Mouse (Mus musculus) gastrocnemius, adult 2 months (tissue): ENCODE measurements around the gene Alkbh7. TPM values are rescaled to one million over a fixed set of nuclear protein-coding genes. Genes with fewer than 3 reads are reported as not detected.

Source experiments
- DNase-seq: peaks from one replicate; pipeline ENCODE4 v3.0.0; 2022
- H3K27ac ChIP-seq: fragments of 200-600 bp; 2 replicates; pipeline ENCODE4 v1.8.1; 2022; ENCODE audit warnings: mild to moderate bottlenecking
- H3K4me3 ChIP-seq: fragments of 200-600 bp; 2 replicates; pipeline ENCODE4 v1.8.1; 2022; ENCODE audit warnings: mild to moderate bottlenecking, moderate library complexity
- CTCF ChIP-seq: fragments of 200-600 bp; IDR thresholded peaks from 2 replicates; pipeline ENCODE4 v1.8.1; 2022; ENCODE audit warnings: antibody characterized with exemption, mild to moderate bottlenecking, moderate library complexity
- intact Hi-C: fragments of 180-260 bp; cut with DNase I; formaldehyde crosslinking; loops from one replicate; pipeline ENCODE4 v1.15.1; 2025
- total RNA-seq, 2 experiments: library from RNA; stranded (reverse); gene quantifications; 2 replicates each; pipeline ENCODE4 v1.2.3; 2021

The Alkbh7 gene
- total RNA-seq, 2 experiments from 2014 or later = 21.8 to 30.4 TPM

DNA sequence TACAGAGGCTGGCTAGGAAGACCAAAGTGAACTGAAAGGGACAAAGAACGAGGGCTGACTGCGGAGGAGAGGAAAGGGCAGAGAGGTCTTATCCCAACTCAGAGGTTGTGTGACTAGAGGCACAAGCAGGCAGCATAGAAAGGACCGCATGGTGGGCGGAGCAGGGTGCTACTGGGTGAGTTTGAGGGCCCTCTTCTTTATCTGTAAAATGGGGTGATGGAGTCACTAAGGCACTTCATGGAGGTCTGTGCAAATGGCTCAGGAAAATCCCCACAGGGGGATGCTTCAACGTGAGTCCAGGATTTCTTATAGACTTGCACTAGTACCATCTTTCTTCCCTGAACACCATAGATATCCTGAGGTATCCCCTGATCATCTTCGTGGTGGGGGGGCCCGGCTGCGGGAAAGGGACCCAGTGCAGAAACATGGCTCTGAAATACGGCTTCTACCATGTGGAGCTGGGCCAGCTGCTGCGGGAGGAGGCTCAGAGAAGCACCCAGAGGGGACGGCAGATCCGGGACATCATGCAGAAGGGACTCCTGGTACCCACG lies 15.2 kb downstream of the Alkbh7 start:
- Histone ChIP-seq H3K27ac (peak overlapping the region; percentile 95), H3K4me3 (peak overlapping the region; percentile 84)
- intact Hi-C loops = loop anchor here (2.0 kb wide), 1 partner anchor 14 kb away; no protein-coding TSS in a partner anchor
- DNase-seq = no peak
- no peak for TF ChIP-seq CTCF

GRCm38 (mm10) chr17:57019693-57020092 lies 22.6 kb downstream of the Alkbh7 start:
- no peak for DNase-seq
- intact Hi-C loops = no loop called here

GRCm38 (mm10) chr17:57020960-57021359 lies 23.8 kb downstream of the Alkbh7 start:
- no peak for TF ChIP-seq CTCF
- DNase-seq = no peak
- Histone ChIP-seq H3K4me3 (no peak overlapping the region), H3K27ac (no peak overlapping the region)
- intact Hi-C loops = no loop called here

More at GRCm38 (mm10) chr17:57019693-57020092, 22.6 kb downstream of the Alkbh7 start:
- Histone ChIP-seq H3K27ac (no peak overlapping the region), H3K4me3 (no peak overlapping the region)
- no peak for TF ChIP-seq CTCF

- no peak for TF ChIP-seq CTCF
- intact Hi-C loops = loop anchor here (2.0 kb wide), 1 partner anchor 15 kb away; no protein-coding TSS in a partner anchor
- Histone ChIP-seq H3K4me3 (no peak overlapping the region), H3K27ac (no peak overlapping the region)
- DNase-seq = no peak
These were observed 30.3 kb downstream of the Alkbh7 start for GRCm38 (mm10) chr17:57027471-57027870.

DNA sequence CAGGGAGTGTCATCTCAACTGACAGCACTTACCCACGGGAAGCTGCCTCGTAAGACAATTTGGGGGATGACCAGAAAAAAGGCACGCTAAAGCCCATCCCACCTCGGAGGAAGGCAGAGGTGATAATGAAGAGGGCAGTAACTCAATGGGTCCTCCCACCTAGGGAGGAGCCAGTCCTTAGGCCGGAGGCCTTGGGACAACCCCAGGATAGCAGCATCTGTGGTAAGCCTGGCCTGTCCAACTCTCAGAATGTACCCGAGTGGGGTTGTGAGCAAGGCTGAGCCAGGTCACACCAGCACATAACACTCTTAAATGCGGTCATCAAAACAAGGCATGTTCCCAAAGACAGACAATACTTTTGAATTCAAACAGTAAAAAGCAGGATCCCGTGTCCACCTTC lies 32.6 kb downstream of the Alkbh7 start:
- DNase-seq = no peak
- Histone ChIP-seq H3K4me3 (peak overlapping the region; percentile 84), H3K27ac (peak overlapping the region; percentile 89)
- no peak for TF ChIP-seq CTCF
- intact Hi-C loops = no loop called here

DNA sequence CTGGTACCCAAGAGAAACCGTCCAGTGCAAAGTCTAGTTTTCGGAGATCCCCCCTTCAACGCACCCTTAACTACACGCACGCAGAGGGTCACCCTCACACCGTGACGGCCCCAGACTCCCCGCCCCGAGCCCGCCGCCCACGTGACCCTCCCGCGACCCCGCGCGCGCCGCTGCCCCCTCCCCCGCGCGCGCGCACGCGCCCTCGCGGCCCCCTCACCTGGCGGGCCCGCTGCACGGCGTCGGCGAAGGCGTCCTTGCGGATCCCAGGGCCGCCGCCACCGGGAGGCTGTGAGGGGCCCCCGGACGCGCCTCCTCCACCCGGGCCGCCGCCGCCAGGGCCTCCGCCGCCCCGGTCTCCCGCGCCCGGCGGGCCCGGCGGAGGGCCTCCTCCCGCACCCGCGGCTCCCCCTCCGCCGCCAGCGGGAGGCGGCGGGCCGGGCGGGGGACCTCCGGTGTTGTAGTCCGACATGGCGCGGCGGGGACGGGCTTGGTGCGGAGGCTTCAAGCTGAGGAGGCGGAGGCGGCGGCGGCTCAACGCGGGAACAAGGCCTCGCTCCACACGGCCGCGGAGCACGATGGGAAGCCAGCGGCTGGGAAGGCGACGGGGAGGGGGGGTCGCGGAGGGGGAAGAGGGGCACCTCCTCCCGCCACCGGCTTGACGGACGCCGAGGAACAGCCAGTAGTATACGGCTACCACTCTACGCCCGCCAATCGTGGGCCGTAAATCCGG lies 34.0 kb downstream of the Alkbh7 start, which contains the start of gene Khsrp:
Khsrp (minus strand) TSS at position 592 of the 730 bp plus-strand sequence.
- intact Hi-C loops = no loop called here
- TF ChIP-seq CTCF = no peak

DNA sequence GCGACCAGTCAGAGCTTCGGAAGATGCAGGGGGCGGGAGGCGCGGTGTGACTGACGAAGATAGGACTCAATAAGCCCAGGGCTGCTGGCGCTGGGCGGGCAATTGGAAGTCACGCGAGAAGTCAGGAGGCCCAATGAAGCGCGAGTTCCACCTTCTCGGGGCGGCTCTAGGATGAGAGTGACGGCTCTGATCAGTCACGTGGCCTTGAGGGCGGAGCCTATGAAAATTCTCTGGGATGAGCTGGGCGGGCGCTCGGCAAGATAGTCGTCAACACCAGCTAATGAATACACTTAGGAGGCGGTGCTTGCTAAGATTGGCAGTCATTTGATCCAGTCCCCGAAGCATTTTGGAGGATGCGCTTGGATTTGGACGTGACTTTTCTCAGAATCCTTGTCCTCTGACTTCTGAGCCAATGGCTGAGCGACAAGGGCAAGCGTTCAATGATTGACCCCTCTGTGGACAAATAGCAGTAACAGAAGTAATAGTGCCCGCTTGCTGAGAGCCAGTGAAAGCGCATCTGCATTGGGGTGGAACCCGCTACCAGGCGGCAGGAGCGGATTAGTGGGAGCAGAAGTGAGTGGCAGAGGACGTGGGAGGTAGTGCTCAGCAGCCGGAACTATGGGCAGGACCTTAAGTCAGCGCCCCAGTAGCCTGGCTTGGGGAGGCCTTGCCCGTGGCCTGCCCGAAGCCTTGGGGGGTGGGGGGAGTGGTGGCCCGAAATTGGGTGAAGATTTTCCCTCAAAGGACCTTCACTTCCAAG lies 34.7 kb downstream of the Alkbh7 start:
- Histone ChIP-seq H3K4me3 (peak overlapping the region; percentile 70), H3K27ac (peak overlapping the region; percentile 90)
- DNase-seq = peak; percentile 100
- TF ChIP-seq CTCF = no peak
- intact Hi-C loops = loop anchor here (2.0 kb wide), 1 partner anchor 27 kb away; the partner anchor contains the start of genes Crb3 and Slc25a23

More for the DNA sequence above, 34.0 kb downstream of the Alkbh7 start, which contains the start of gene Khsrp:
- H3K4me3 ChIP-seq = peak within 1 kb of the TSS; percentile 84
- peak within 1 kb of the TSS; percentile 90 for H3K27ac ChIP-seq
- peak; percentile 59 for DNase-seq

- no peak for DNase-seq
- H3K27ac ChIP-seq = peak overlapping the region; percentile 90
- no peak overlapping the region for H3K4me3 ChIP-seq
- intact Hi-C loops = loop anchor here (2.0 kb wide), 1 partner anchor 26 kb away; the partner anchor contains the start of genes Crb3 and Slc25a23
- TF ChIP-seq CTCF = no peak
These were observed 35.7 kb downstream of the Alkbh7 start for GRCm38 (mm10) chr17:57032854-57033253.

- intact Hi-C loops = no loop called here
- TF ChIP-seq CTCF = peak; percentile 26; the same call in 1 of the 2 replicates
- Histone ChIP-seq H3K27ac (no peak overlapping the region), H3K4me3 (no peak overlapping the region)
- no peak for DNase-seq
These were observed 41.8 kb downstream of the Alkbh7 start for GRCm38 (mm10) chr17:57038978-57039377.

DNA sequence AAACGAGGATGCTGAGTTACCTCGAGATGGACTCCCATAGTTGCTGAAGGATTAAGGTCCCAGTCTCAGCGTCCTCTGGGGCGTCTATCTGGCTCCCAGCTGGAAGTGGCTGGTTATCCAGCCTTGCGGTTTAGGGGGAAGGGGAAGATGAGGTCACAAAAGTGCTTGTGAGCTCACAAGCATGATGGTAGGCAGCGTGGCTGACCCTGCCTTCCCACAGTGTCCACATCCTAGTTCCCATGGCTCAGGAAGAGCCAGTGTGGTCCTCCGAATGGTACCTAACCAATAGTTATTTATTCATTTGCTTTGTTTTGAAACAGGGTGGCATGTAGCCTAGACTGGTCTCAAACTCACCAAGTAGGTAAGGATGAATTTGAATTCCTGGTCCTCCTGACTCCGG lies 44.4 kb downstream of the Alkbh7 start, which contains the start of gene Slc25a41:
Slc25a41 (minus strand) TSS at position 101 of the 400 bp plus-strand sequence.
- TF ChIP-seq CTCF = no peak
- intact Hi-C loops = no loop called here

DNA sequence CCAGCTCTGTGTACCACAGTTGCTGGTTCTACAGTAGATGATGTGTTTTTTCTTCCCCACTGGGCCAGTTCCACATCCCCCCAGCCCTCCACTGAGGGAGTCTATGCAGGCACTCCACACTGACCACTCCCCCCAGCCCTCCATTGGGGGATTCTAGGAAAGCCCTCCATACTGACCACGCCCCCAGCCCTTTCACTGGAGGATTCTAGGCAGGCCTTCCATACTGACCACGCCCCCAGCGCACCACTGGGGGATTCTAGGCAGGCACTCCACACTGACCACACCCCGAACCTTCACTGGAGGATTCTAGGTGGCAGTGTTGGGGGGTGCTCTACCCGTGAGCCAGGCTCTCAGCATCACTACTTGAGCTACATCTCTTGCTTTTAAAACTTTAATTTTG lies 50.3 kb downstream of the Alkbh7 start:
- intact Hi-C loops = no loop called here
- no peak for TF ChIP-seq CTCF

More for the DNA sequence above, 44.4 kb downstream of the Alkbh7 start, which contains the start of gene Slc25a41:
- no peak for DNase-seq
- no peak within 1 kb of the TSS for H3K27ac ChIP-seq
- no peak within 1 kb of the TSS for H3K4me3 ChIP-seq

DNA sequence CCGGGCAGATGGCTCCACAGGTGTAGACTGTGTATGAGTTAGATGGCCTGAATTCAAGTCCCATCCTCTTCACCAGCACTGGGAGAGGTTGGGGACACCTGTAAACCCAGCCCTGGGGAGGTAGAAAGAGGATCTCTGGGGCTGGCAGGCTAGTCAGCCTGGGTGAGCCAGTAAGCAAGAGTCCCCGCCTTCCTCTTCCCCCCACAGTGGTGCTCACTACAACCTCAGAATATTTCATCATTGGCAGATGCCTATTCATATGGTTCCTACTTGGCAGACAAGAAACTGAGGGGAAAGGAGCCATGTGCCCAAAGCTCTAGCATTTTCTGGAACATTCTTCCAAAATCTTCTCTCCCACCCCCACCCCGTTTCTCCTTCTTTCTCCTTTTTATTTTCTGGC lies 51.7 kb downstream of the Alkbh7 start:
- DNase-seq = no peak
- no peak for TF ChIP-seq CTCF
- Histone ChIP-seq H3K4me3 (no peak overlapping the region), H3K27ac (no peak overlapping the region)
- intact Hi-C loops = no loop called here

More for the DNA sequence above, 50.3 kb downstream of the Alkbh7 start:
- Histone ChIP-seq H3K4me3 (no peak overlapping the region), H3K27ac (no peak overlapping the region)
- no peak for DNase-seq

Other genes starting within 250 kb of the Alkbh7 start
- gene Nrtn, start 239.8 kb upstream of the Alkbh7 start, total RNA-seq = 1 to 10 TPM; 3.1 to 3.7 TPM
- 10 to 100 TPM; 16.3 to 17.6 TPM for gene Dus3l, start 232.6 kb upstream of the Alkbh7 start, total RNA-seq
- under 1 TPM; 0.14 to 0.36 TPM for gene Prr22, start 227.1 kb upstream of the Alkbh7 start, total RNA-seq
- gene Rfx2, start 166.3 kb upstream of the Alkbh7 start, total RNA-seq = 1 to 10 TPM; 2.0 to 2.8 TPM
- gene Acsbg2, start 122.9 kb upstream of the Alkbh7 start, total RNA-seq = not detected
- gene 1700061G19Rik, start 121.9 kb upstream of the Alkbh7 start, total RNA-seq = not detected
- 10 to 100 TPM; 20.3 to 21.2 TPM for gene Mllt1, start 61.9 kb upstream of the Alkbh7 start, total RNA-seq
- not detected for gene Acer1, start 15.2 kb upstream of the Alkbh7 start, total RNA-seq
- 10 to 100 TPM; 33.8 to 40.7 TPM for gene Clpp, start 7.0 kb upstream of the Alkbh7 start, total RNA-seq
- gene Pspn, start 2.7 kb downstream of the Alkbh7 start, total RNA-seq = not detected
- gene Gtf2f1, start 13.9 kb downstream of the Alkbh7 start, total RNA-seq = 10 to 100 TPM; 15.4 to 17.9 TPM
- gene Gm17949, start 14.1 kb downstream of the Alkbh7 start, total RNA-seq = not detected
- 10 to 100 TPM; 26.6 to 30.5 TPM for gene Khsrp, start 34.2 kb downstream of the Alkbh7 start, total RNA-seq
- not detected for gene Slc25a41, start 44.3 kb downstream of the Alkbh7 start, total RNA-seq
- not detected for gene Crb3, start 61.8 kb downstream of the Alkbh7 start, total RNA-seq
- gene Slc25a23, start 62.5 kb downstream of the Alkbh7 start, total RNA-seq = 10 to 100 TPM; 34.4 to 52.2 TPM
- gene Dennd1c, start 81.2 kb downstream of the Alkbh7 start, total RNA-seq = under 1 TPM; 0.22 to 0.56 TPM
- 1 to 10 TPM in 1 of 2 experiments, under 1 TPM in 1; 0.64 to 1.7 TPM for gene Tubb4a, start 90.4 kb downstream of the Alkbh7 start, total RNA-seq
- under 1 TPM; 0.47 to 0.61 TPM for gene Tnfsf9, start 108.0 kb downstream of the Alkbh7 start, total RNA-seq
- gene Cd70, start 152.4 kb downstream of the Alkbh7 start, total RNA-seq = not detected
- gene Tnfsf14, start 196.8 kb downstream of the Alkbh7 start, total RNA-seq = not detected
- gene C3, start 230.8 kb downstream of the Alkbh7 start, total RNA-seq = 10 to 100 TPM; 10.3 to 24.5 TPM